9 mouse cellular contexts compared by ENCODE assay signal in genomic region chr5:135887675-135888102, GRCm38 (mm10). TPM values are rescaled to one million over a fixed set of nuclear protein-coding genes. Genes with fewer than 3 reads are reported as not detected.
DNase-seq lines count a peak whose midpoint lies in the region; ATAC-seq lines count a peak whose summit lies in the region.
"Had no signal": no experiment of that assay in that cellular context is flagged by ENCODE, and none has a peak within 500 bp of the region (broad histone marks: within the 10 kb centered on the region; RNA-seq: fewer than 3 reads in every experiment).

Hspb1 (plus strand) TSS chr5:135887919.

- H3K27ac ChIP-seq in forebrain, embryonic 15.5 days (replicated peaks): no peak within 1 kb of the TSS
- H3K27ac ChIP-seq in midbrain, embryonic 11.5 days (ENCODE audit: low read depth, low read length): no peak within 1 kb of the TSS

- peaks cover 10% of the 10 kb centered on the region for H3K4me1 ChIP-seq in forebrain, embryonic 15.5 days
- H3K4me1 ChIP-seq in midbrain, embryonic 11.5 days (ENCODE audit: control insufficient read depth, insufficient read depth, low read length): 0 out of 2 replicates have a peak, but pooled peaks cover 2% of the 10 kb centered on the region

- H3K4me3 ChIP-seq in forebrain, embryonic 15.5 days: peak within 1 kb of the TSS; percentile 17
- H3K4me3 ChIP-seq in midbrain, embryonic 11.5 days (ENCODE audit: low read depth, low read length): peak within 1 kb of the TSS; percentile 22
- H3K4me3 ChIP-seq: erythroblast, embryonic 14.5 days had no signal

- H3K9ac ChIP-seq in forebrain, embryonic 15.5 days (replicated peaks): no peak within 1 kb of the TSS
- no peak within 1 kb of the TSS for H3K9ac ChIP-seq in midbrain, embryonic 11.5 days (ENCODE audit: low read length)

- H3K4me2 ChIP-seq in forebrain, embryonic 15.5 days (replicated peaks): peak within 1 kb of the TSS; percentile 36
- H3K4me2 ChIP-seq in midbrain, embryonic 11.5 days: peak within 1 kb of the TSS; percentile 35

- peaks cover 22% of the 10 kb centered on the region for H3K27me3 ChIP-seq in forebrain, embryonic 15.5 days
- H3K27me3 ChIP-seq in midbrain, embryonic 11.5 days (ENCODE audit: control insufficient read depth, insufficient read depth, low read length): peaks cover 30% of the 10 kb centered on the region

- ATAC-seq in forebrain, embryonic 15.5 days (replicated peaks): no peak
- peak; percentile 16; the same call in 1 of the 2 replicates for ATAC-seq in midbrain, embryonic 11.5 days (ENCODE audit: low FRiP score)

- intact Hi-C loops in left cerebral cortex, postnatal 4 days (cut with DNase I): no loop called here

- no peaks in the 10 kb centered on the region for H3K36me3 ChIP-seq in forebrain, embryonic 15.5 days
- no peaks in the 10 kb centered on the region for H3K36me3 ChIP-seq in midbrain, embryonic 11.5 days (ENCODE audit: control insufficient read depth, insufficient read depth, low read length)

- no peaks in the 10 kb centered on the region for H3K9me3 ChIP-seq in forebrain, embryonic 15.5 days
- H3K9me3 ChIP-seq in midbrain, embryonic 11.5 days (ENCODE audit: control insufficient read depth, low read length): no peaks in the 10 kb centered on the region

- 2% methylated on average over 24 of the region's 24 CpGs for WGBS in forebrain, embryonic 15.5 days
- 2% methylated on average over 22 of the region's 24 CpGs for WGBS in midbrain, embryonic 11.5 days

- peak; percentile 44 for DNase-seq in CD4-positive, CD25-positive, alpha-beta regulatory T cell, adult 2 months (ENCODE audit: low read depth, low spot score)
- DNase-seq in adrenal gland, adult (ENCODE audit: inconsistent age in 2 of 2, low spot score in 1 of 2): peak; percentile 95 to 96
- peak; percentile 92 for DNase-seq in heart, postnatal 4 days
- peak; percentile 26 for DNase-seq in left cerebral cortex, postnatal 4 days
- peak; percentile 91 for DNase-seq in midbrain, embryonic 11.5 days (ENCODE audit: low spot score, missing footprints)
- peak; percentile 52 for DNase-seq in urinary bladder, postnatal 10 days (ENCODE audit: low spot score)
- DNase-seq in cerebellum, postnatal 36 days: no peak

RNA-seq across cellular contexts. Expression of gene Hspb1, which starts in this region (rescaled TPM):
- polyA plus RNA-seq in forebrain, embryonic 15.5 days (2015; fragmentation: Nextera tagmentation; extraction: Ambion mirVana): 6.2 and 6.5 TPM in 2 replicates
- total RNA-seq in heart, postnatal 4 days (2021): 100 to 1,000 TPM; 397 to 401 TPM
- 1 to 10 TPM; 3.2 to 3.7 TPM for total RNA-seq in left cerebral cortex, postnatal 4 days (2021)
- 8.7 and 9.9 TPM in 2 replicates for polyA plus RNA-seq in midbrain, embryonic 11.5 days (2014; fragmentation: Nextera tagmentation; extraction: Ambion mirVana)

Comparison
In these comparisons a context has a peak if more than half of its experiments do, and no peak if none do; other contexts are left out.
1. RNA of gene Hspb1 (total RNA-seq): 397 to 401 TPM in heart, postnatal 4 days; 3.2 to 3.7 TPM in left cerebral cortex, postnatal 4 days; every median in the first group is over 10 times any median in the second.
2. DNase-seq: peak in CD4-positive, CD25-positive, alpha-beta regulatory T cell, adult 2 months (single experiment), adrenal gland, adult (2 of 2), heart, postnatal 4 days (single experiment), left cerebral cortex, postnatal 4 days (single experiment), midbrain, embryonic 11.5 days (single experiment) and urinary bladder, postnatal 10 days (single experiment); none in cerebellum, postnatal 36 days (0 of 2).